Mouse (Mus musculus) hindbrain, embryonic 16.5 days (tissue): Measurements from ENCODE around the gene Brca1. TPM values are rescaled to one million over a fixed set of nuclear protein-coding genes. Genes with fewer than 3 reads are reported as not detected.

Experiments
- ATAC-seq: fragments of 200-750 bp; cut with Nextera tagmentation; 2 replicates; pipeline ENCODE4 v1.8.0; 2017; ENCODE audit warnings: moderate TSS enrichment, moderate library complexity
- H3K27ac ChIP-seq: fragments of 300-500 bp; sonication (generic); 2 replicates; pipeline ENCODE4 v1.5.1; 2014; ENCODE audit warnings: low read depth, mild to moderate bottlenecking, control low read depth, low read length, moderate library complexity
- H3K27me3 ChIP-seq: fragments of 300-500 bp; sonication (generic); replicated peaks from 2 replicates; pipeline ENCODE4 v1.6.1; 2014; ENCODE audit warnings: low read length; ENCODE audit not compliant: control insufficient read depth, insufficient read depth
- H3K36me3 ChIP-seq: fragments of 300-500 bp; sonication (generic); 2 replicates; pipeline ENCODE4 v1.6.1; 2014; ENCODE audit warnings: mild to moderate bottlenecking, low read length, moderate library complexity, mixed read lengths; ENCODE audit not compliant: control insufficient read depth, insufficient read depth
- H3K4me1 ChIP-seq: fragments of 300-500 bp; sonication (generic); 2 replicates; pipeline ENCODE4 v1.6.1; 2014; ENCODE audit warnings: low read depth, low read length; ENCODE audit not compliant: control insufficient read depth, insufficient read depth
- H3K4me2 ChIP-seq: fragments of 300-500 bp; sonication (generic); 2 replicates; pipeline ENCODE4 v1.6.1; 2014; ENCODE audit warnings: mild to moderate bottlenecking, low read length, control low read depth, moderate library complexity
- H3K4me3 ChIP-seq: fragments of 300-500 bp; sonication (generic); 2 replicates; pipeline ENCODE4 v1.5.1; 2014; ENCODE audit warnings: mild to moderate bottlenecking, low read length, control low read depth, moderate library complexity
- H3K9ac ChIP-seq: fragments of 300-500 bp; sonication (generic); 2 replicates; pipeline ENCODE4 v1.6.1; 2014; ENCODE audit warnings: low read depth, mild to moderate bottlenecking, control low read depth, low read length, moderate library complexity
- H3K9me3 ChIP-seq: fragments of 300-500 bp; sonication (generic); 2 replicates; pipeline ENCODE4 v1.6.1; 2014; ENCODE audit warnings: mild to moderate bottlenecking, low read length, moderate library complexity; ENCODE audit not compliant: control insufficient read depth
- WGBS: fragments of 180-500 bp; shearing (Covaris S2); extraction: QIAGEN DNeasy Blood & Tissue Kit; methylation state at CpG from one replicate; pipeline ENCODE4 v1.1.7; 2014; 5-methylcytosine and 5-hydroxymethylcytosine counted together
- polyA plus RNA-seq: library from polyadenylated mRNA; unstranded; fragments of >200 nt; fragmentation: Nextera tagmentation; extraction: Ambion mirVana; gene quantifications from 2 replicates; pipeline ENCODE4 v1.2.1, GENCODE M21; 2015

Gene Brca1
- polyA plus RNA-seq, 1 experiment from 2014 or later = 2.0 TPM

GRCm38 (mm10) chr11:101582054-101583035 lies 30.6 kb upstream of the Brca1 start, which contains the start of gene Tmem106a:
Tmem106a (plus strand) TSS chr11:101582242.
- Histone ChIP-seq H3K9me3 (no peaks in the 10 kb centered on the region), H3K27me3 (no peaks in the 10 kb centered on the region), H3K4me2 (peak within 1 kb of the TSS; percentile 57), H3K4me1 (no peaks in the 10 kb centered on the region), H3K27ac (no peak within 1 kb of the TSS), H3K9ac (peak within 1 kb of the TSS; percentile 46), H3K36me3 (peaks cover 22% of the 10 kb centered on the region), H3K4me3 (peak within 1 kb of the TSS; percentile 35)
- no peak for ATAC-seq
- 20% methylated on average over 30 of the region's 31 CpGs for WGBS

GRCm38 (mm10) chr11:101581081-101581764 lies 29.5 kb upstream of the Brca1 start:
- Histone ChIP-seq H3K36me3 (peaks cover 27% of the 10 kb centered on the region), H3K4me2 (no peak overlapping the region), H3K9me3 (no peaks in the 10 kb centered on the region), H3K4me1 (no peaks in the 10 kb centered on the region), H3K27me3 (no peaks in the 10 kb centered on the region), H3K4me3 (no peak overlapping the region), H3K9ac (no peak overlapping the region), H3K27ac (no peak overlapping the region)
- 71% methylated on average over 6 of the region's 6 CpGs for WGBS
- ATAC-seq = no peak

GRCm38 (mm10) chr11:101576116-101576515 lies 24.4 kb upstream of the Brca1 start:
- no peaks in the 10 kb centered on the region for H3K4me1 ChIP-seq
- no peaks in the 10 kb centered on the region for H3K27me3 ChIP-seq
- no peaks in the 10 kb centered on the region for H3K9me3 ChIP-seq
- no peak overlapping the region for H3K4me2 ChIP-seq
- no peak for ATAC-seq
- WGBS = 84% methylated on average over 6 of the region's 6 CpGs
- no peak overlapping the region for H3K9ac ChIP-seq
- H3K36me3 ChIP-seq = peaks cover 68% of the 10 kb centered on the region
- H3K4me3 ChIP-seq = no peak overlapping the region
- no peak overlapping the region for H3K27ac ChIP-seq

GRCm38 (mm10) chr11:101568421-101568820 lies 16.7 kb upstream of the Brca1 start:
- Histone ChIP-seq H3K27ac (no peak overlapping the region), H3K9me3 (no peaks in the 10 kb centered on the region), H3K4me2 (no peak overlapping the region), H3K4me1 (no peaks in the 10 kb centered on the region), H3K27me3 (no peaks in the 10 kb centered on the region), H3K4me3 (no peak overlapping the region), H3K9ac (no peak overlapping the region), H3K36me3 (peaks cover 62% of the 10 kb centered on the region)
- WGBS = 88% methylated on average over 3 of the region's 3 CpGs
- no peak for ATAC-seq

GRCm38 (mm10) chr11:101562391-101562790 lies 10.6 kb upstream of the Brca1 start:
- ATAC-seq = no peak
- no peak overlapping the region for H3K27ac ChIP-seq
- H3K27me3 ChIP-seq = no peaks in the 10 kb centered on the region
- no peaks in the 10 kb centered on the region for H3K4me1 ChIP-seq
- H3K9me3 ChIP-seq = no peaks in the 10 kb centered on the region
- H3K9ac ChIP-seq = no peak overlapping the region
- H3K36me3 ChIP-seq = peaks cover 39% of the 10 kb centered on the region
- no peak overlapping the region for H3K4me3 ChIP-seq
- WGBS = 40% methylated on average over 5 of the region's 5 CpGs
- no peak overlapping the region for H3K4me2 ChIP-seq

- H3K4me1 ChIP-seq = peaks cover 16% of the 10 kb centered on the region
- ATAC-seq = no peak
- H3K9me3 ChIP-seq = no peaks in the 10 kb centered on the region
- H3K36me3 ChIP-seq = peaks cover 17% of the 10 kb centered on the region
- H3K4me2 ChIP-seq = no peak overlapping the region
- no peak overlapping the region for H3K9ac ChIP-seq
- H3K27me3 ChIP-seq = no peaks in the 10 kb centered on the region
- WGBS = 49% methylated on average over 2 of the region's 2 CpGs
- H3K4me3 ChIP-seq = no peak overlapping the region
- no peak overlapping the region for H3K27ac ChIP-seq
Observed at GRCm38 (mm10) chr11:101556954-101557353, 5.2 kb upstream of the Brca1 start.

GRCm38 (mm10) chr11:101556541-101556940 lies 4.8 kb upstream of the Brca1 start:
- H3K27me3 ChIP-seq = no peaks in the 10 kb centered on the region
- H3K4me2 ChIP-seq = no peak overlapping the region
- no peak overlapping the region for H3K4me3 ChIP-seq
- no peak overlapping the region for H3K9ac ChIP-seq
- H3K27ac ChIP-seq = no peak overlapping the region
- H3K9me3 ChIP-seq = no peaks in the 10 kb centered on the region
- peaks cover 16% of the 10 kb centered on the region for H3K4me1 ChIP-seq
- 95% methylated on average over 7 of the region's 7 CpGs for WGBS
- H3K36me3 ChIP-seq = peaks cover 16% of the 10 kb centered on the region
- ATAC-seq = no peak

GRCm38 (mm10) chr11:101553354-101553930 lies 1.7 kb upstream of the Brca1 start:
- H3K36me3 ChIP-seq = no peaks in the 10 kb centered on the region; the same call in 1 of the 2 replicates
- H3K4me1 ChIP-seq = peaks cover 20% of the 10 kb centered on the region
- 20% methylated on average over 8 of the region's 8 CpGs for WGBS
- H3K9me3 ChIP-seq = no peaks in the 10 kb centered on the region
- no peak for ATAC-seq
- H3K9ac ChIP-seq = peak overlapping the region; percentile 85
- peak overlapping the region; percentile 98 for H3K27ac ChIP-seq
- H3K4me2 ChIP-seq = peak overlapping the region; percentile 79
- H3K27me3 ChIP-seq = no peaks in the 10 kb centered on the region
- H3K4me3 ChIP-seq = peak overlapping the region; percentile 83
